Mouse (Mus musculus) mesoderm, embryonic 11.5 days (tissue): ENCODE measurements around the gene Rpf1.

Experiments
- DNase-seq: peaks from one replicate; pipeline ENCODE4 v3.0.0-alpha.2; 2012; ENCODE audit warnings: low read depth, low spot score

Rpf1 gene

DNA sequence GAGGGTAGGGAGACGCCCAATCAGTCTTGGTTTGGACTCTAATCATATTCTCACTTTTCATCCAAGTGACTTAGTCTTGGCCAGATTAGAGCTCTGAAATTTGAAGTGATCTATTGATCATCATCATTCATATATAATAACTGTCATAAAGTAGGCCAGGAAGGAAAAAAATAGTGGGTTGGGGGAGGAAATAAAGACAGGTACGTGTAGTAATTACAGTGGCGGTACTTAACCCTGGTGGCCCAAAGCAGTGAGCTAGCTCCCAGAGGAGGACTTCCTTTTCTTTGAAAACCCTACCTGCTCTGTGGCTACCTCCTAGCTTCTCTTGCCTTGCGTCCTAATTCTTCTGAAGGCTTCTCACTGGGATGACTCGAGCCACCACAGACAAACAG lies 20.4 kb downstream of the Rpf1 start:
- DNase-seq = no peak

DNA sequence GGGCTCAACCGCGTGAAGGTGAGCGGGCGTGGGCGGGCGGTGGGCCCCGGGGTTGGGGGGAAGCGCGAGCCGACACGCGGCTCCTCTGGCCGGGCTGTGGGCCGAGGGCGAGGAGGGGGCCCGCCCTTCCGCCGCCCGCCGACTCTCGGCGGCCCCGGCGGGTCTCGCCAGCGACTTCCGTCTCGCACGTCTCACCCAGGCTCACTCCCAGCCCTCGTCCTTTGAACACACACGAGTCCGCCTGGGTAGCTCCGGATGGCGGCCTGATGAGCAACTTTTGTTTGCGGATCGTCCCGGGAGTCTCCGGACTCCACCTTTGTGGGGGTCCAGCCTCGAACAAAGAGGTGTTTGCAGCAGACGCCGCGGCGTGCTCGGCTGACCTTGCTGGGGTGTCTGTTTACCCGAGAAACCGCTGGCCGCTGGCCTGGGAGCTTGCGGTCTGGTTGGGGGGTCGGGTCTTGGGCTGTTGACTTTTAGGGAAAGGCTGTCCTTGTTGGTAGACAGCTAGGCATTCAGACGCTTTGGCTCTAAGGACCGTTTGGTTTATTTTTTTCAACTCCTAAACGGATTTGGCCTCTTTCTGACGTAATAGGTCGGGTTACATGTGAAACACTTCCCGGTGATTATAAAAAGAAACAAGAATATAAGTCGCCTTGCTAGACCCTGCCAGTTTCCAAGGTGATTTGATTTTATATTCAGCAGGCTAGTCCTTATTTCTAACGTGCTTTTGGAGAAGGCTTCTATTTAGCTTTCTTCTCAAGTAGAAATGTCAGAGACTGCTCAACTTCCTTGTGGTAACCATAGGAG lies 21.0 kb downstream of the Rpf1 start:
- DNase-seq = peak; percentile 64

DNA sequence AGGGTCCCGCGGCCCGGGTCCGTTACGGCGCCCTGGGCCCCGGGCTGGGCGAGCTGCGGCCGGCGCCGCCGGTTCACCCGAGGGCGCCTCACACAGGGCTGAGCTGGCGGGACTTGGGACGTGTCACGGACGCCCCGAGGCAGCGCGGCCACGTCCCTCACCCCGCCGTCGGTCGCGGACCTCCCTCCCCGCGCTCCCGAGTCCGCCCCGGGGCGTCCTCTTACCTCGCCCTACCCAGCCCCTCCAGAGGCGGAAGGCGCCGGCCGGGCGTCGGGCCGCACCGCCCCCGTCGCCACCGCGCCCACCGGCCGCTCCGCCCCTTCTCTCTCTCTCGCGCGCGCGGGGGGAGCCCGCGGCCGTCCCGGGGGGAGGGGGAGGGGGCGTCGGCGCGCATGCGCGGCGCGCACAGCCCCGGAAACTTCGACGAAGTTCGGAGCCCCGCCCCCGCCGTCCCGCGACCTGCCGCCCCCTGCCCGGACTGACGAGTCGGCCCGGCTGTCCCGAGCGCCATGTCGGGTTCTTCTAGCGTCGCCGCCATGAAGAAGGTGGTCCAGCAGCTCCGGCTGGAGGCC lies 21.7 kb downstream of the Rpf1 start, which contains the start of the genes Spata1 and Gng5:
Spata1 (minus strand) TSS at position 323 of the 572 bp plus-strand sequence.
Gng5 (plus strand) TSS at position 377 of the 572 bp plus-strand sequence.
- peak; percentile 91 for DNase-seq

DNA sequence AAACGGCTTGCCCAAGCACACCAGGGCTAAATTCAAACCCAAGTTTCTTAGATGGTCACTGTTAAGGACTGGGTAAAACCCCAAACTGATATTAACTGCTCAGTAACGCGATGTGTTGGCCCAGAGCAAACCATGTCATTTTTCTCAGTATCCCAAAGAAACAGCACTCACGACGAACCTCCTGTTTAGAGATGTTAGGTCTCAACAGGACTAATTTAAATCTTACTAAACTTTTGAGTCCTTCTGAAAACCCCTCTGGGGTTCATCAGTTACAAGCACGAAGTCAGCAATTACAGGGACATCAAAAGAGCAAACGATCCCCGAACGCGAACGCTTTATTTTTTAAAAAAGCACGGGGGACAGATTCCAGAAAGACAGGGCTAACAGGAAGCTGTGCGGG lies 22.2 kb downstream of the Rpf1 start:
- peak; percentile 12 for DNase-seq

DNA sequence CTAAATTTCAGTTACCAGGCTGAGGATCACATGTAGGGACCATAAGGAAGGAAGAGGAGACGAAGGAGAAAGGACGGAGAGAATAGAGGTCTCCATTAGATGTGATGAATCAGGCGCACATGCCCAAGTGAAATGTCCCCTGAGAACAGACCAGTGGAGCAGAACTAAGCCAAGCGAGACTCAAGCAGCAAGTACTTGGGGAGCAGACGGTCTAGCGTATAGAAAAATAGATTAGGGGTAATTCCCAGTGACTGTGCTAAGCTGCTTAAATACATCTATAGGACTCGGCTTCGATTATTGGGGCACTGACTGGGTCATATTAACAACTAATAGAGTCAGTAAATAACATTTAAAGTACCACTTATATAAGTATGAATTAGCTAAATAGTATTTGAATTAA lies 26.3 kb downstream of the Rpf1 start:
- DNase-seq = no peak

DNA sequence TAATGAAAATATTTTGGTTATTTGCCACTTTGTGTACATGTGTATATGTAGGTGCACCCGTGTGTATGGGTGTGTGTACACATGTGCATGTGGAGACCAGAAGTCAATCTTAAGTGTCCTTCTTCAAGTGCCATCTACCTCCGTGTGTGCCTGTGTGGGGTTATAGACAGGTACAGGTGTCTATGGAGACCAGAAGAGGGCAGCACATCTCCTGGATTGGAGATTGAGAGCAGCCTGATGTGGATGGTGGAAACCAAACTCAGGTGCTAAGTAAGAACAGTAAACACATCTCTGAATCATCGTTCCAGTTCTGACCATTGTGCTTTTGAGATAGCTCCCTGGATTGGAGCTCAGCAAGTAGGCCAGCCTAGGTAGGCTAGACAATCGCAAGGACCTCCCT lies 34.8 kb downstream of the Rpf1 start:
- no peak for DNase-seq

DNA sequence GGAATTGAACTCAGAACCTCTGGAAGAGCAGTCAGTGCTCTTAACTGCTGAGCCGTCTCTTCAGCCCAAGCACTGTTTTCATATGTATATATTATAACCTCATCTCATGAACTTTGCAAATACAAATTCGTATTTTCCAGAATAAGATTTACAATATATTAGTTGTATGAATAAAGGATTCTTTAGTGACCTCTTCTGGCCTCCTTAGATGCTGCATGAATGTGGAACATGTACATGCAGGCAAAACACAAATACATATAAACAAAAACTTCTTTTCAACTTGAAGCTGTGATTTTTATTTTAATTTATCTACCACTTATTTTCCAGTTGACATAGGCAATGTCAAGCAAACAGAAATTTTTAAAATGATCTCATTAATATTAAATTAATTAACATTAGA lies 39.2 kb downstream of the Rpf1 start:
- DNase-seq = no peak

DNA sequence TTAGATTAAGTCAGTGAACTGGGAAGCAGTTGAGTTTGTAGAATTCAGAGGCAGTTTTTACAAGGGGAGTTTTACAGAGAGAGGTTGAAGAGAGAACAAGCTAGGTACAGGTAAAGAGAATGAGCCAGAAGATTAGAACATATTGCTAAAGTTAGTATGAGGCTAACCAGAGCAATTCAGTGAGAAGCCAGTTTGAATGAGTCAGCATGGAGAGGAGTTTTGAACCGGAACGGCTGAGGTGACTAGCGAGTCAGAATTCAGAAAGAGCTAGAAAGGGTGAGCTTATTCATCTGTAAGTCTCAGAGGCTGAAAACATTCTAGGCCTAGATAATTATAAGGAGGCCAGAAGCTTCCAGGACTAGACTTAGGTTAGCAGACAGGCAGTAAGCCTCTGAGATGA lies 46.8 kb downstream of the Rpf1 start:
- no peak for DNase-seq

DNA sequence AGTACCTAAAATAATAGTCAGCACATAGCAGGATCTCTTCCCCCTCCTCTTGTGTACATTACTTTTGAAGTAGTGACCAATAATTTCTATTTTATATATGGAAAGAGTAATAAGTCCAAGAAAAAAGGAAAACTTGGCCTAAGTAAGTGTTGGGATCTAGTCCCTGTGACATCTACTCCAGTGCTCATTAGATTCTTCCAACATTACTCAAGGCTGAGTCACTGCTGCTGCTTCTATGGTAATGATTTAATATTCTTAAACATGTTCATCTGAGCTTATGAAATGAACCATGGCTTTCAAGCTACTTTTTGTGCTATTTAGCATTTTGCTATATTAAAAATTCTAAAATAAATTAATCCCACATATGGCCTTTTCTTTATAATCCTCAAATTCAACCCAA lies 47.5 kb downstream of the Rpf1 start:
- DNase-seq = no peak

DNA sequence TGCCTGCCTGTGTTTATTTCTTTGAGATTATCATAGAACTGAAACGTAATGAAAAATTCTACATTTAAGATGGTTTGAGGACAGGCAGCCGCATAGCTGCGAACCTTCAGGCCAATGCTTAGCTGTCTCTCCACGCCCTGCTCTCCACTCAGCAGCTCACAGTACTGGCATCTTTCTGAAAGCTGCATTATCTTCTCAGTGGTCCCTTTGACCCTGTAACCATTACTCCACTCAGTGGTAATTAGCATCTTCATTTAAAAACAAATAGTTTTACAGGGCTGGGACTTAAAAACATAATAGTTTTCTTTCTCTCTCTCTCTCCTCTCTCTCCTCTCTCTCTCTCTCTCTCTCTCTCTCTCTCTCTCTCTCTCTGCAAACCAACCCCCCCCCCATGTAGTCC lies 48.6 kb downstream of the Rpf1 start:
- no peak for DNase-seq

DNA sequence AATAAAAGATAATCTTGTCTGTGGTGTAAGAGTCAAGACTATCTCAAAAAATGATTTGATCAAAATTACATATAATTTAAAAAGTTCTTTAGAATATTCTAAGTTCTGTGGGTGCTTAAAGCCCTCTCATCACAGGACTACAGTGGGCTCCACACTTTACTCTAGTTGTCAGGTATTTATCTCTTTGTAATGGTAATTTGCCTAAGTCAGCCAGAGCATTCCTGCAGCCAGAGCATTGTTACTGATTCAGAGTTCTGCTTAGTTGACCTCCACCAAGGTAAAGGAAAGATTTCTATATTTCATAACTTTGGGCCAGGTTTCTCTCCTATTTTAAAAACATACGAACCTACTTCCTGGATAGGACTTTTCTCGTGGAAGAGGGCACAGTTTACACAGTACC lies 52.0 kb downstream of the Rpf1 start:
- DNase-seq = no peak

DNA sequence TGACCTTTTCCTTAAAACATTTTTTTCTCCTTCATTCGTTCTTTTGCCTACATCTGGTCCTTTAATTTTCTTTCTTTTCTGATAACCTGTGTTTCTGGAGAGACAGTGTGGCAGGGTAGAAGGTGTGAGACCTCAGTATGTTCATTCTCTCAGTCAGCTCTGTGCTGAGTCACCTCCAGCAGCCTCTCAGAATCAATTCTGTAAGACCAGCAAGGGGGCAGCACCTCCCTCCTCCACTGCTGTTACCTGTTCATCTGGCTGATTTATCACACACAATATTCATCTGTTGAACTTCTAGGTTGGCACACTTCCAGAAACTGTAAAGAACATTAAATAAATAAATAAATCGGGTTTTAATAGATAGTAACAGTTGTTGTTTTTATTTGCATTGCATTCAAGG lies 58.3 kb downstream of the Rpf1 start:
- no peak for DNase-seq
